Mouse (Mus musculus) MEL (cell line): ENCODE data around the gene Tdrd12.

Experiments
- BHLHE40 ChIP-seq: IDR thresholded peaks from 2 replicates; pipeline ENCODE4 v1.6.1; 2012; ENCODE audit warnings: low read depth, mild to moderate bottlenecking, inconsistent platforms, low read length, improper control_type of control experiment, borderline replicate concordance
- CTCF ChIP-seq, 3 experiments: IDR thresholded peaks in 2 of 3; conservative IDR thresholded peaks in 1 of 3; 2 replicates each; pipeline ENCODE4 v1.5.1; 2011 to 2012; ENCODE audit warnings: low read length in 3 of 3, low read depth in 2 of 3, mild to moderate bottlenecking in 2 of 3, improper control_type of control experiment in 1 of 3, inconsistent platforms in 1 of 3, mixed read lengths in 1 of 3, moderate library complexity in 1 of 3; ENCODE audit not compliant: control insufficient read depth in 1 of 3, insufficient read depth in 1 of 3, poor library complexity in 1 of 3, severe bottlenecking in 1 of 3
- EP300 ChIP-seq, 2 experiments: IDR thresholded peaks; 2 replicates each; pipeline ENCODE4 v1.6.1; 2011; ENCODE audit warnings: improper control_type of control experiment in 2 of 2, low read length in 2 of 2, low read depth in 1 of 2, mild to moderate bottlenecking in 1 of 2
- POLR2A ChIP-seq, 2 experiments: IDR thresholded peaks; 2 replicates each; pipeline ENCODE4 v1.6.1; 2011 to 2012; ENCODE audit warnings: low read length in 2 of 2, mild to moderate bottlenecking in 2 of 2, control low read depth in 1 of 2, improper control_type of control experiment in 1 of 2, low read depth in 1 of 2, moderate library complexity in 1 of 2; ENCODE audit not compliant: control insufficient read depth in 1 of 2, insufficient read depth in 1 of 2, poor library complexity in 1 of 2

GRCm38 (mm10) chr7:35447501-35447900 is 90.0 kb downstream of the Tdrd12 start:
- TF ChIP-seq POLR2A (IDR thresholded peaks at IDR 0.05; ENCODE audit: control insufficient read depth in 1 of 2, insufficient read depth in 1 of 2, low read depth in 1 of 2, low read length in 2 of 2, poor library complexity in 1 of 2) (no peak), CTCF (IDR thresholded peaks at IDR 0.05 in 2 of 3, conservative IDR thresholded peaks at IDR 0.05 in 1 of 3; ENCODE audit: control insufficient read depth in 1 of 3, insufficient read depth in 1 of 3, low read depth in 2 of 3, low read length in 3 of 3, poor library complexity in 1 of 3, severe bottlenecking in 1 of 3) (no peak), EP300 (IDR thresholded peaks at IDR 0.05; ENCODE audit: low read depth in 1 of 2, low read length in 2 of 2) (no peak), BHLHE40 (no peak)
